Mouse (Mus musculus) embryonic stem cell, embryonic (primary cell): ENCODE measurements at regions not wholly inside any gene's neighbourhood (a gene's known extent, or its start where the extent isn't known, plus 50 kb on each side); places are given as distances from the start of the nearest gene placed in this dataset.
"Not testable (repeated sequence)": the region's sequence is repeated elsewhere in the genome, so short reads cannot be mapped to it uniquely, and the experiment has no call there.

Source experiments
- CTCF ChIA-PET, 4 experiments: fragments of 300-600 bp in 2 of 4; fragments of 350-600 bp in 2 of 4; sonication (Branson Sonifier 250); formaldehyde crosslinking; loops; one replicate each; lab custom pipeline; 2022; ENCODE audit warnings: inconsistent platforms in 2 of 4; lab: Charles Lee
- POLR2A ChIA-PET, 4 experiments: fragments of 300-600 bp in 2 of 4; fragments of 350-600 bp in 2 of 4; sonication (Branson Sonifier 250); formaldehyde crosslinking; loops; one replicate each; lab custom pipeline; 2022; ENCODE audit warnings: antibody characterized with exemption in 4 of 4, inconsistent platforms in 1 of 4; lab: Charles Lee

GRCm38 (mm10) chr2:166309882-166310281 lies 154.4 kb upstream of the Sulf2 start:
- CTCF ChIA-PET, result interaction anchor here in 1 of 4 experiments (0.5 kb wide), 1 partner anchor 37 kb away, joined by 3 read pairs; no protein-coding TSS in a partner anchor
- POLR2A ChIA-PET, result interaction anchor here in 1 of 4 experiments (1.2 kb wide), 1 partner anchor 128 kb away, joined by 4 read pairs; no protein-coding TSS in a partner anchor

- ChIA-PET CTCF (interaction anchor here (0.5 to 1.2 kb wide), 9 partner anchors 25 to 584 kb away, joined by 3 to 17 read pairs (median 4); no protein-coding TSS in a partner anchor), POLR2A (interaction anchor here in 3 of 4 experiments (0.7 to 1.1 kb wide), 7 partner anchors 11 to 154 kb away, joined by 3 to 4 read pairs (median 3); partner anchors contain the start of gene Sulf2 (in 1 of the 3))
Measured at GRCm38 (mm10) chr2:166307551-166307950, 152.1 kb upstream of the Sulf2 start.

DNA sequence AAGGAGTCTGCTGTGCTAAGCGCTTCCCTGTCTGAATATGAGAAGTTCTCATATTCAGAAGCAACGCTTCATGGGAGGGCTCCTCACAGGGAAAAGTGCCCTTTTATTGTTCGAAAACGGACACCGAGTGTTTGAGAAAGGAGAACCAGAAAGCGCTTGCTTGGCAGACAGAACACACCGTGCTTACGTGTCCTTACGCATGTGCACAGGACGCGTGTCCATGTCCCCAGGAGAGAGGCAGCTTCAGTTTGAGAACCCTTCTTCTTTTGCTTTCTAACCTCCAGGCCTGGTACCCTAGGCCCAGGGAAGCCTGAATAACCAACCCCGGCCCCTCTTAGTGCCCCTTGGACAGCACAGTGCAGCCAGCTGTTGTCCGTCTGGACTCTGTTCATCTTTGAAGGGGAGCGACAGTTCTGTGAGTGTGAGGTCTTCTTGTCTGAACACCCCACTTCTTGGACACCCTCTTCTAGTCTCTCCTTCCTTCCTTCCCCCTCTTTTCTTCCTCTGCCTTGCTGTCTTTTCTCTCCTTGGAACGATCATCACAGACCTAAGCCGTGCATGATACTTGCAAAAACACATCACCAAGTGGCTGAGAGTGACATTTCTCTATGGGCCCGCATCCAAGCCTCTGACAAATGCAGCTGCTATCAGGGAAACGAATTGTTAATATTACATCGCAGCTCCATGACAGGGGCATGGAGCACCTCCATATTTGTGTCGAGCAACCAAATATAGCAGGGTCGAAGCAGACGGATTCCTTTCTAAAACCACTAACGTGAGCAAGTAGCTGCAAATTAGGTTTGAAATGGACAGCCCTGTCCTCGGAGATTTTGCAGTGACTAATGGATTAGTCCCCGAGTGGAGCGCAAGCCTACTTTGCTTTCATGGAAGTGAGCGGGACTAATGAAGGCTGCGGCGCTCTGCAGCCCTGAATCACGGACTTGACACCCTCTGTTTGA lies 149.9 kb upstream of the Sulf2 start:
- ChIA-PET CTCF (interaction anchor here in 1 of 4 experiments (0.7 kb wide), 1 partner anchor 110 kb away, joined by 7 read pairs; no protein-coding TSS in a partner anchor), POLR2A (interaction anchor here in 1 of 4 experiments (1.0 to 1.7 kb wide), 2 partner anchors 11 to 19 kb away, joined by 3 to 4 read pairs; no protein-coding TSS in a partner anchor)

- ChIA-PET CTCF (interaction anchor here in 1 of 4 experiments (0.6 kb wide), 1 partner anchor 59 kb away, joined by 3 read pairs; no protein-coding TSS in a partner anchor), POLR2A (interaction anchor here in 2 of 4 experiments (0.6 to 1.7 kb wide), 7 partner anchors 13 to 248 kb away, joined by 3 to 4 read pairs (median 3); partner anchors contain the start of gene Sulf2 (in 1 of the 2))
Measured at GRCm38 (mm10) chr2:166303854-166304253, 148.4 kb upstream of the Sulf2 start.

- POLR2A ChIA-PET, result no interaction called here
- CTCF ChIA-PET, result no interaction called here
Measured at GRCm38 (mm10) chr2:166301161-166301560, 145.7 kb upstream of the Sulf2 start.

DNA sequence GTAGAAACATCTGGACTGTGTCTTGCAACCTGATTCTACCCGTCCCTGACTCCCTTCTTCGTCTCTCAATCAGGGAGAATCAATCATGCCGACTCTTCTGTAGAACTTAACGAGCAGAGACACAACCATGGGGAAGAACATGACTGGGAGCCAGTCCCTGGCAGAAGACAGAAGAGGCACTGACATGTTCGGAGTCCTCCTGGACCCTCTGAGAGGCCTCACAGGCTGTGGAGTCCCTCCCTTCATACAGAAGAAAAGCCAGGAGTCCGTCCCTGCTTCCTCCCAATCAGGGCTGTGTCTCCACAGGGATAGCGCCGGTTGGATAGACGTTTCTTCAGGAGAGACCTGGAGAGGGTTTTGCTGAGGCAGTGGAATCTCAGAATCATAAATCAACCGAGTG lies 139.2 kb upstream of the Sulf2 start:
- CTCF ChIA-PET, result interaction anchor here in 1 of 4 experiments (0.6 kb wide), 1 partner anchor 264 kb away, joined by 11 read pairs; no protein-coding TSS in a partner anchor
- POLR2A ChIA-PET, result interaction anchor here in 1 of 4 experiments (0.6 to 1.3 kb wide), 2 partner anchors 8 to 13 kb away, joined by 3 to 4 read pairs; no protein-coding TSS in a partner anchor

- ChIA-PET CTCF (no interaction called here), POLR2A (no interaction called here)
Measured at GRCm38 (mm10) chr2:166292987-166293386, 137.5 kb upstream of the Sulf2 start.

- ChIA-PET POLR2A (interaction anchor here (0.5 to 1.2 kb wide), 12 partner anchors 14 to 687 kb away, joined by 3 to 4 read pairs (median 3); partner anchors contain the start of gene Sulf2 (in 1 of the 4)), CTCF (interaction anchor here in 2 of 4 experiments (0.6 to 1.3 kb wide), 2 partner anchors 209 to 465 kb away, joined by 3 to 5 read pairs; no protein-coding TSS in a partner anchor)
Measured at GRCm38 (mm10) chr2:166291266-166291665, 135.8 kb upstream of the Sulf2 start.

DNA sequence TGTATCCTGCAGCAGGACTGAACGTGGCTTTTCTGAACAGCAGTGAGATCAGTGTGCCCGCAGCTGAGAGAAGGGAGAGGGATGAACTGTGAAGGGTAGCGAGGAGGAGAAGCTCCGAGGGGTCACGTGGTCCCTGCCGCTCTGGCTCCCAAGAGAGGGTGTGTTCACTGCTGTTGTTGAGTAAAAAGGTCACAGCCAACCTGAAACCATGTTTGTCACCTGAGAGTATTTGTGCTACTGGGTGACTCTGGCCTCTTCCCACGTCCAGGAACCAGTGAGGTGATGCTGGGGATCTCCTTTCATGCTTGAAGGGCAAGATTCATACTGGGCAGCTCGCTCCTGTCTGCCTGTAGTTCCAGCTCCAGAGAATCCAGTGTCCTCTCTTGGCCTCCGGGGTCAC lies 135.4 kb upstream of the Sulf2 start:
- POLR2A ChIA-PET, result interaction anchor here (0.5 to 1.2 kb wide), 13 partner anchors 10 to 687 kb away, joined by 3 to 4 read pairs (median 3); partner anchors contain the start of gene Sulf2 (in 1 of the 4)
- CTCF ChIA-PET, result interaction anchor here in 2 of 4 experiments (0.6 to 1.3 kb wide), 3 partner anchors 22 to 465 kb away, joined by 3 to 5 read pairs (median 3); no protein-coding TSS in a partner anchor

GRCm38 (mm10) chr2:166289198-166289597 lies 133.7 kb upstream of the Sulf2 start:
- ChIA-PET POLR2A (interaction anchor here in 1 of 4 experiments (0.7 kb wide), 1 partner anchor 36 kb away, joined by 3 read pairs; no protein-coding TSS in a partner anchor), CTCF (no interaction called here)

DNA sequence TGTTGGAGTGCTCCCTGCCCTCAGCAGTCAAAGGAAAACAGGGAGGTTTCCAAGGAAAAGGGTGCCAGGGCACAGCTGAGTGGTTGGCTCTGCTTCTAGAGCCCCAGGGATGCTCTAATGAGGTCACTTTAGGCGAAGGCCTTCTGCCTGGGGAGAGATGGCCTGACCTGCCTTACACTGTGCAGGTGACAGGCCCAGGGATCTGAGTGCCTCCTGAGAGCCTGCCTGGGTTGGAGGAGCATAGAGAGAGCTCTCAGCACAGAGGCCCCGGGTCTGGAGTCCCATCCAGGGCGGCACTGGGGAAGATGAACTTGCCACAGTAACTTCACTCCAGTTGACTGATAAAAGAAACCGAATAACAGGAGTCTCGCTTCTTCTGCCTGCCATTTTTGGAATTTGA lies 125.7 kb upstream of the Sulf2 start:
- CTCF ChIA-PET, result not testable (repeated sequence)
- POLR2A ChIA-PET, result interaction anchor here in 1 of 4 experiments (1.0 to 1.2 kb wide), 3 partner anchors 15 to 471 kb away, joined by 4 to 6 read pairs (median 5); no protein-coding TSS in a partner anchor

DNA sequence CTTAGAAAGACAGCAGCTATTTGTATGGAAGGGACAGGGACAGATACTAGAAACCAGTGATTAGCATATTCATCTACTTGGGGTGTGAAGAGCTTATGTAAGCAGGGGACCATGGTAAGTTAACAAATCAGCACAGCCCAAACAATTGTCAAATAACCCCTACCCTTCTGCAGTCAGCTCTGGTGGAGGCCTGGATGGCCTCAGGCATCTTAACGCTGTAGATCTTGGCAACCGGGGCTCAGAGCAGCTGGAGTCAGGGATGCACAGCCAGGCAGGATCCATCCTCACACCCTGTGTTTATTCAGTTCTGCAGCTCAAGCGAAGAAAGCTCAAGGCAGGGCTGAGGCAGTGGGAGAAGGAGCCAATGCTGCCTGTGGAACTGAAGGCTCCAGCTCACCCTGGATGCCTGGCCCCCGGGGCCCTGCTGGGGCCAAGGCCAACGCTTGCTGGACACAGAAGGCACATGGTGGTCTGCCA lies 125.2 kb upstream of the Sulf2 start:
- ChIA-PET POLR2A (interaction anchor here in 2 of 4 experiments (0.8 to 1.2 kb wide), 4 partner anchors 10 to 471 kb away, joined by 3 to 6 read pairs (median 4); no protein-coding TSS in a partner anchor), CTCF (no interaction called here)

DNA sequence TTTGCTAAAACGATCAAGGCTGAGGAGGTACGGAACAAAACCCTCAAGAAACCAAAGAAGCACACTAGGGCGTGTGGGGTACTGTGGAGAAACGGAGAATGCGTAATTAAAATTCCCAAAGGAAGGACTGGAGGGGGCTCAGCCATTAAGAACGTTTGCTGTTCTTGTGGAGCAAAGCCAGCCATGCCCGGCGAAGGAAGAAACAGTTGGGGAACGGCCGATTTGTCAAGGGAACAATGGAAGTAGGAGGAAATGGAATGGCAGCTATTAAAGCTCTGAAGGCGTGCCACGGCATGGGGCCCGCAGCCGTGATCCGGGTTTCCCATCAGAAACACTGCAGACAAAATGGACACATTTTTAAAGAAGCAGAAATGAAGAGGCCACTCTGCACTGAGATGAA lies 124.2 kb upstream of the Sulf2 start:
- CTCF ChIA-PET, result interaction anchor here in 1 of 4 experiments (1.0 kb wide), 1 partner anchor 25 kb away, joined by 3 read pairs; no protein-coding TSS in a partner anchor

GRCm38 (mm10) chr2:166275398-166275797 lies 119.9 kb upstream of the Sulf2 start:
- POLR2A ChIA-PET, result interaction anchor here in 1 of 4 experiments (0.6 kb wide), 1 partner anchor 163 kb away, joined by 3 read pairs; no protein-coding TSS in a partner anchor
- CTCF ChIA-PET, result interaction anchor here in 1 of 4 experiments (1.2 kb wide), 1 partner anchor 21 kb away, joined by 3 read pairs; no protein-coding TSS in a partner anchor

More for the DNA sequence above, 124.2 kb upstream of the Sulf2 start:
- POLR2A ChIA-PET, result interaction anchor here in 2 of 4 experiments (0.6 to 1.2 kb wide), 5 partner anchors 14 to 122 kb away, joined by 3 to 6 read pairs (median 4); no protein-coding TSS in a partner anchor

DNA sequence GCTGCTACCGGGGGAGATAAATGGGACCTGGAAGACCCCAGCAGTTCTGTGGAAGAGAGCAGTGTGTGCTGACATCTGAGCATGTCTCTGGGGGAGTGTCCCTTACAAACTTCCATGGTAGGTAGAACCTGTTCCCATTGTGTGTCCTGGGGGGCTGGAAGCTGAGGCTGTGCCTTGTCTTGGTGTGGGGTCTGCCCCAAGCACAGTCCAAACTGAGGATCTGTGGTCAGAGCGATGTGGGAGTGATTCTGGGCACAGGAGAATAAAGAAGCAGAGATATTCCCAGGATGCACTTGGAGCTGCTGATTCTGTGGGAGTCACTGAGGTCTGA lies 118.5 kb upstream of the Sulf2 start:
- POLR2A ChIA-PET, result interaction anchor here in 1 of 4 experiments (1.1 kb wide), 1 partner anchor 9 kb away, joined by 3 read pairs; no protein-coding TSS in a partner anchor
- CTCF ChIA-PET, result no interaction called here

DNA sequence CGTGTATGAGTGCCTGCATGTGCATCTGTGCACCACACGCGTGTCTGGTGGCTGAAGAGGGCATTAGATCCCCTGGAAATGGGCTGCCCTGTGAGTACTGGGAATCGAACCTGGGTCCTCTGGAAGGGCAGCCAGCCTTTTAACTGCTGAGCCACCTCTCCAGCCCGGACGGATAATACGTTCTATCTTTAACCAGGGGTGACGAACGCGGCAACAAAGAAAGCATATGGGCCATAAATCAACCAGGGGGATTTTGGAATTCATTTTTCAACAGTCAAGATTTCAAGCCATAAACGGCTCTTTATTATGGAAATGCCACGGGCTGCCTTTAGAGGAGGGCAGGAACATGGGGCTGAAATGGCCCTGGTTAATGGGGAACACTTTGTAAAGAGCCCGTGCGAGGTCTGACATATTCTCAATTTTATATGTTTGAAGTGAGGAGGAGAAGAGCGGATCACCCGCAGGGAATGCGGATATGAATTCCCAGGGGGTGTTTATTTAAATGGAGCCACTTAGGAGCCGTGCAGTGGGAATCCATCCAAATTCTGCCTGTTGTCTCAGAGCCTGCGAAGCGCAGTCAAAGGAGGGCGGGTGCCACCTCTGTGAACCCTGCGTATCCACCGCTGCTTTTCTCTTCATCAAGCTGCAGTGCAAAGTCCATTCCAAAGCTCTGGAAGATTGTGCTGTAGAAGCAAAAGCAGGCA lies 118.0 kb upstream of the Sulf2 start:
- CTCF ChIA-PET, result no interaction called here
- POLR2A ChIA-PET, result interaction anchor here in 1 of 4 experiments (1.1 kb wide), 1 partner anchor 9 kb away, joined by 3 read pairs; no protein-coding TSS in a partner anchor

GRCm38 (mm10) chr2:166272841-166273240 lies 117.4 kb upstream of the Sulf2 start:
- POLR2A ChIA-PET, result no interaction called here

More at GRCm38 (mm10) chr2:166272841-166273240, 117.4 kb upstream of the Sulf2 start:
- CTCF ChIA-PET, result no interaction called here
